Mouse (Mus musculus): ENCODE data around the gene Pfkp.

DNA sequence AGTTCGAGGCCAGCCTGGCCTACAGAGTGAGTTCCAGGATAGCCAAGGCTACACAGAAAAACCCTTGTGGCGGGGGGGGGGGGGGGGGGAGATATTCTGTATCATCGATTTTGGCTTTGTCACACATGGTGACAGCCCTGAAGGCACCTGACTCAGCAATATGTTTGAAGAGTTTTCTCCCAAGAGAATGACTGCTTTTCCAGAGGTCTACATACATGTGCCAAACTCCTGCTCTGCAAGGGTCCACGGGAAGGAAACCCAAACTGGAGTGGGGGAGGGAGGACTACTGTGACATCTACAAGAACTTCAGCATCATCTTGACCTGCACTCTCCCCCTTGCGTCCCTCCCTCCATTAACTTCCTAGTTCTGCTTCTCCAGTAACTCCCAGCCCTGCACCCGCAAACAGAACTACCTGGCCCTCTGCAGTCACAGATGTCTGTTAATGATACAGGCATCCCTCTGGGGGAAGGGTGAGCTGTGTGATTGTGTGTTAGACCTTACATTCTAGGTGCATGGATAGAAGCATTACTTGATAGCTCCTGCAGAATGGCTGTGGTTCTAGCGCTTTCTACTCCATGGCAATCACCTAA is 10.9 kb downstream of the Pfkp start:
- TF ChIP-seq CTCF (IDR thresholded peaks at IDR 0.05; ENCODE audit: low read depth): no peak
- no peak for TF ChIP-seq EP300 (IDR thresholded peaks at IDR 0.05; ENCODE audit: low read depth)
